ENCODE assay signal across 22 mouse cellular contexts in genomic region chr11:38193719-38194118, GRCm38 (mm10).
DNase-seq lines count a peak whose midpoint lies in the region; ATAC-seq and TF ChIP-seq lines count a peak whose summit lies in the region.
"Had no signal": no experiment of that assay in that cellular context is flagged by ENCODE, and none has a peak within 500 bp of the region (broad histone marks: within the 10 kb centered on the region; RNA-seq: fewer than 3 reads in every experiment).

No protein-coding gene starts in this region.

- no peak for TF ChIP-seq CTCF in forebrain, postnatal 0 days (IDR thresholded peaks at IDR 0.05; ENCODE audit: low read depth)

- H3K27ac ChIP-seq in forebrain, embryonic 13.5 days, result no peak overlapping the region
- H3K27ac ChIP-seq in forebrain, embryonic 10.5 days, result no peak overlapping the region
- H3K27ac ChIP-seq in midbrain, embryonic 13.5 days, result 0 out of 2 replicates have a peak overlapping the region, but pooled peaks have one; percentile 39
- no peak overlapping the region for H3K27ac ChIP-seq in midbrain, embryonic 15.5 days
- no peak overlapping the region for H3K27ac ChIP-seq in forebrain, postnatal 0 days (ENCODE audit: low read depth, low read length)
- H3K27ac ChIP-seq: gastrocnemius, adult 2 months; heart, embryonic 13.5 days had no signal

- no peak overlapping the region for H3K9ac ChIP-seq in forebrain, embryonic 13.5 days
- no peak overlapping the region for H3K9ac ChIP-seq in midbrain, embryonic 13.5 days (replicated peaks)
- no peak overlapping the region for H3K9ac ChIP-seq in midbrain, embryonic 15.5 days
- H3K9ac ChIP-seq in forebrain, postnatal 0 days, result no peak overlapping the region
- H3K9ac ChIP-seq: heart, embryonic 13.5 days; lung, embryonic 14.5 days had no signal

- H3K36me3 ChIP-seq in forebrain, embryonic 13.5 days (ENCODE audit: poor library complexity, severe bottlenecking), result no peaks in the 10 kb centered on the region
- H3K36me3 ChIP-seq in forebrain, embryonic 10.5 days (replicated peaks), result no peaks in the 10 kb centered on the region
- no peaks in the 10 kb centered on the region for H3K36me3 ChIP-seq in midbrain, embryonic 13.5 days
- no peaks in the 10 kb centered on the region for H3K36me3 ChIP-seq in midbrain, embryonic 15.5 days (replicated peaks)
- no peaks in the 10 kb centered on the region for H3K36me3 ChIP-seq in forebrain, postnatal 0 days (ENCODE audit: insufficient read depth)
- H3K36me3 ChIP-seq: heart, embryonic 13.5 days had no signal

- H3K4me1 ChIP-seq in forebrain, embryonic 13.5 days, result peaks cover 14% of the 10 kb centered on the region
- H3K4me1 ChIP-seq in forebrain, embryonic 10.5 days, result no peaks in the 10 kb centered on the region
- H3K4me1 ChIP-seq in midbrain, embryonic 13.5 days (replicated peaks), result peaks cover 4% of the 10 kb centered on the region; the same call in 1 of the 2 replicates
- 0 out of 2 replicates have a peak, but pooled peaks cover 3% of the 10 kb centered on the region for H3K4me1 ChIP-seq in midbrain, embryonic 15.5 days
- H3K4me1 ChIP-seq in forebrain, postnatal 0 days (ENCODE audit: insufficient read depth), result no peaks in the 10 kb centered on the region
- H3K4me1 ChIP-seq: heart, embryonic 13.5 days had no signal

- DNase-seq in forebrain, embryonic 10.5 days (ENCODE audit: extremely low spot score, low spot score), result no peak
- DNase-seq in forebrain, postnatal 0 days, result peak; percentile 63
- DNase-seq in telencephalon, adult 2 months (ENCODE audit: low read depth, low spot score), result peak; percentile 71
- no peak for DNase-seq in thymus, postnatal 4 days
- DNase-seq: adrenal gland, postnatal 14 days; gastrocnemius, adult 2 months; heart, adult 11 months; heart, postnatal 36 days; kidney, adult 2 months; kidney, postnatal 25 days; left cerebral cortex, postnatal 4 days; lung, embryonic 14.5 days; spleen, adult 18-20 months had no signal

- WGBS in forebrain, embryonic 13.5 days, result 34% methylated on average over 5 of the region's 5 CpGs
- 65% methylated on average over 5 of the region's 5 CpGs for WGBS in forebrain, embryonic 10.5 days
- WGBS in midbrain, embryonic 13.5 days, result 45% methylated on average over 5 of the region's 5 CpGs
- 27% methylated on average over 5 of the region's 5 CpGs for WGBS in midbrain, embryonic 15.5 days
- WGBS in forebrain, postnatal 0 days, result 20% methylated on average over 5 of the region's 5 CpGs

- peak; percentile 90 for ATAC-seq in forebrain, embryonic 13.5 days
- no peak for ATAC-seq in midbrain, embryonic 13.5 days
- no peak for ATAC-seq in midbrain, embryonic 15.5 days (replicated peaks)
- peak; percentile 97 for ATAC-seq in forebrain, postnatal 0 days
- ATAC-seq: activated CD4-positive, CD25-positive, alpha-beta regulatory T cell, adult 4 months; midbrain, embryonic 16.5 days; Patski had no signal

- H3K27me3 ChIP-seq in forebrain, embryonic 13.5 days, result no peaks in the 10 kb centered on the region
- no peaks in the 10 kb centered on the region for H3K27me3 ChIP-seq in forebrain, embryonic 10.5 days (ENCODE audit: poor library complexity, severe bottlenecking)
- no peaks in the 10 kb centered on the region for H3K27me3 ChIP-seq in midbrain, embryonic 13.5 days
- H3K27me3 ChIP-seq in midbrain, embryonic 15.5 days (replicated peaks), result no peaks in the 10 kb centered on the region
- H3K27me3 ChIP-seq in forebrain, postnatal 0 days (ENCODE audit: insufficient read depth, low read length), result no peaks in the 10 kb centered on the region
- H3K27me3 ChIP-seq: heart, embryonic 13.5 days; Patski had no signal

- no peaks in the 10 kb centered on the region for H3K9me3 ChIP-seq in forebrain, embryonic 13.5 days (replicated peaks)
- H3K9me3 ChIP-seq in forebrain, embryonic 10.5 days, result no peaks in the 10 kb centered on the region
- H3K9me3 ChIP-seq in midbrain, embryonic 13.5 days, result no peaks in the 10 kb centered on the region
- no peaks in the 10 kb centered on the region for H3K9me3 ChIP-seq in midbrain, embryonic 15.5 days
- H3K9me3 ChIP-seq in forebrain, postnatal 0 days (ENCODE audit: low read length), result no peaks in the 10 kb centered on the region
- H3K9me3 ChIP-seq: heart, embryonic 13.5 days had no signal

- H3K4me3 ChIP-seq in forebrain, embryonic 13.5 days, result no peak overlapping the region
- no peak overlapping the region for H3K4me3 ChIP-seq in forebrain, embryonic 10.5 days
- no peak overlapping the region for H3K4me3 ChIP-seq in midbrain, embryonic 13.5 days (replicated peaks)
- no peak overlapping the region for H3K4me3 ChIP-seq in midbrain, embryonic 15.5 days
- H3K4me3 ChIP-seq in forebrain, postnatal 0 days (ENCODE audit: low read depth, low read length), result no peak overlapping the region
- H3K4me3 ChIP-seq: erythroblast, embryonic 14.5 days; gastrocnemius, adult 2 months; heart, embryonic 13.5 days had no signal

- no peak overlapping the region for H3K4me2 ChIP-seq in forebrain, embryonic 13.5 days
- H3K4me2 ChIP-seq in midbrain, embryonic 13.5 days (replicated peaks), result no peak overlapping the region
- no peak overlapping the region for H3K4me2 ChIP-seq in midbrain, embryonic 15.5 days
- no peak overlapping the region for H3K4me2 ChIP-seq in forebrain, postnatal 0 days (ENCODE audit: low read depth)
- H3K4me2 ChIP-seq: heart, embryonic 13.5 days; liver, embryonic 11.5 days; lung, embryonic 14.5 days had no signal

Comparison
In these comparisons a context has a peak if more than half of its experiments do, and no peak if none do; other contexts are left out.
1. DNase-seq: peak in forebrain, postnatal 0 days (single experiment) and telencephalon, adult 2 months (single experiment); none in forebrain, embryonic 10.5 days (single experiment) and thymus, postnatal 4 days (single experiment).
2. ATAC-seq: peak in forebrain, embryonic 13.5 days (single experiment) and forebrain, postnatal 0 days (single experiment); none in midbrain, embryonic 13.5 days (single experiment) and midbrain, embryonic 15.5 days (single experiment).